Mouse (Mus musculus) forebrain, embryonic 16.5 days (tissue): Measurements from ENCODE around the gene Gm44511. TPM values are rescaled to one million over a fixed set of nuclear protein-coding genes. Genes with fewer than 3 reads are reported as not detected.

Experiments used
- ATAC-seq: fragments of 200-750 bp; cut with Nextera tagmentation; 2 replicates; pipeline ENCODE4 v1.8.0; 2017; ENCODE audit warnings: mild to moderate bottlenecking, moderate library complexity
- H3K27ac ChIP-seq: fragments of 300-500 bp; sonication (generic); 2 replicates; pipeline ENCODE4 v1.5.1; 2014; ENCODE audit warnings: low read length, control low read depth
- H3K27me3 ChIP-seq: fragments of 300-500 bp; sonication (generic); replicated peaks from 2 replicates; pipeline ENCODE4 v1.6.1; 2014; ENCODE audit warnings: low read length; ENCODE audit not compliant: control insufficient read depth, insufficient read depth
- H3K36me3 ChIP-seq: fragments of 300-500 bp; sonication (generic); 2 replicates; pipeline ENCODE4 v1.6.1; 2014; ENCODE audit not compliant: control insufficient read depth, insufficient read depth
- H3K4me1 ChIP-seq: fragments of 300-500 bp; sonication (generic); replicated peaks from 2 replicates; pipeline ENCODE4 v1.6.1; 2014; ENCODE audit warnings: low read length; ENCODE audit not compliant: control insufficient read depth, insufficient read depth
- H3K4me2 ChIP-seq: fragments of 300-500 bp; sonication (generic); 2 replicates; pipeline ENCODE4 v1.6.1; 2014; ENCODE audit warnings: mild to moderate bottlenecking, low read length, control low read depth
- H3K4me3 ChIP-seq: fragments of 300-500 bp; sonication (generic); replicated peaks from 2 replicates; pipeline ENCODE4 v1.5.1; 2014; ENCODE audit warnings: mild to moderate bottlenecking, low read length, control low read depth
- H3K9ac ChIP-seq: fragments of 300-500 bp; sonication (generic); replicated peaks from 2 replicates; pipeline ENCODE4 v1.6.1; 2014; ENCODE audit warnings: low read depth, low read length, control low read depth
- H3K9me3 ChIP-seq: fragments of 300-500 bp; sonication (generic); 2 replicates; pipeline ENCODE4 v1.6.1; 2016; ENCODE audit warnings: low read length; ENCODE audit not compliant: control insufficient read depth
- WGBS: fragments of 180-500 bp; shearing (Covaris S2); extraction: QIAGEN DNeasy Blood & Tissue Kit; methylation state at CpG from one replicate; pipeline ENCODE4 v1.1.7; 2014; 5-methylcytosine and 5-hydroxymethylcytosine counted together
- polyA plus RNA-seq: library from polyadenylated mRNA; unstranded; fragments of >200 nt; fragmentation: Nextera tagmentation; extraction: Ambion mirVana; gene quantifications from 2 replicates; pipeline ENCODE4 v1.2.1, GENCODE M21; 2015

The Gm44511 gene
- polyA plus RNA-seq, 1 experiment from 2014 or later, result not detected

DNA sequence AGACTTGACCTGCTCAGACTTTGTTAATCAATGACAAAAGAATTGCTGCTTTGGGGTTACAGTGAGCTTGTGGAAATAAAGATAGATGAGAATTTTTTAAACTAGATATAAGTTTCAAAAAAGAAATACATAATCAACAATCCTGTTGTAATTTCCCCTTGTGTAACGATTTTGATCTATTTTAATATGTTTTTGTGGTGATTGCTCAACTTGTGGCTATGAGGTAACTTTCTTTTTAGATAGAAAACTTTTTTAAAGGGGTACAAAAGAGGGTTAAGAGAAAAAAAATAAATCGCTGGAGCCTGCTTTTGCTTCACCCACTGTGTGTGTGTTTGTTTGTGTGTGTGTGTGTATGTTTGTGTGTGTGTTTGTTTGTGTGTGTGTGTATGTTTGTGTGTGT is 25.0 kb upstream of the Gm44511 start:
- WGBS, result 91% methylated on average over 2 of the region's 2 CpGs
- no peaks in the 10 kb centered on the region for H3K27me3 ChIP-seq

DNA sequence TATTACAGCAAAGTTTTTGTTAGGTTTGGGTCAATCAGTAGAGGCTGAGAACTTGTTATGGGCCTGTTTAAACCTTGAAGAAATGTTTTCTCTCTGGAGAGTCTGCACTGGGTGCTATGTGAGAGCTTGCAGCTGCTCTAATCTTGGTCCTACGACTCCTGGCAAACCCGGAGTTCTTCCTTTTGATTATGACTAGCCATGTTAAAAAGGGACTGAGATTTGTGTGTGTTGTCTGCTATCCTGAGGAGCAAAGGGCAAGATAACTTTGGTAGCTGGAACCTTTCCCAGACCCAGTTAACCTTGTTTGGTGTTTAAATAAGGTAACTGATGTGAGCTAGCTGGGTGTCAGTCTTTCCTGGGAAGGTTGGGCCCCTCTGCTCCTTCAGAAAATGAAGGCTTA is 24.6 kb upstream of the Gm44511 start:
- Histone ChIP-seq H3K4me3 (no peak overlapping the region), H3K36me3 (no peaks in the 10 kb centered on the region), H3K9ac (no peak overlapping the region), H3K27me3 (no peaks in the 10 kb centered on the region), H3K4me2 (no peak overlapping the region), H3K27ac (no peak overlapping the region), H3K9me3 (no peaks in the 10 kb centered on the region), H3K4me1 (no peaks in the 10 kb centered on the region; the same call in 1 of the 2 replicates)
- WGBS, result 79% methylated on average over 2 of the region's 2 CpGs
- ATAC-seq, result no peak

More for the DNA sequence above, 25.0 kb upstream of the Gm44511 start:
- H3K27ac ChIP-seq, result no peak overlapping the region
- H3K4me1 ChIP-seq, result no peaks in the 10 kb centered on the region; the same call in 1 of the 2 replicates
- no peak overlapping the region for H3K4me2 ChIP-seq
- no peak for ATAC-seq
- no peaks in the 10 kb centered on the region for H3K9me3 ChIP-seq
- H3K4me3 ChIP-seq, result no peak overlapping the region
- H3K9ac ChIP-seq, result no peak overlapping the region
- no peaks in the 10 kb centered on the region for H3K36me3 ChIP-seq

DNA sequence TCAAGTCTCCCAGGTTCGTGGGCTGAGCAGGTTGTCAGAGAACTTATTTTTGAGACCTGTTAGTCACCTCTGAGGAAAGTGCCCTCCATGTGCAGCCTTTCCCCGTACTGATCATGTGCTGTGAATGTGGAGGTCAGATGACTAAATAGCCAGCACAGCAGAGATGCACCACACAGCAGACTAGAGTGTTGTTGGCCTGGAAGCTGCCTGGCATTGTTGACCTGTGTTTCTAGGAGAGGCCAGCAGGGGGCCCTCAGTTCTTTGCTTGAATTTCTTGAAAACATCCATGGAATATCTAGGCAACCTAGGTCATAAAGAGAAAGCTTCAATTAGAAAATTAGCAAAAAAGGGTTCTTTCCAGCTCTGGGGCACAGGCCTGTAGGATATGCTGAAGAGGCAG is 23.8 kb upstream of the Gm44511 start:
- H3K9ac ChIP-seq, result no peak overlapping the region
- H3K4me2 ChIP-seq, result no peak overlapping the region
- no peaks in the 10 kb centered on the region for H3K27me3 ChIP-seq
- no peaks in the 10 kb centered on the region for H3K36me3 ChIP-seq
- H3K27ac ChIP-seq, result no peak overlapping the region
- peak; percentile 22; the same call in 1 of the 2 replicates for ATAC-seq
- no peaks in the 10 kb centered on the region; the same call in 1 of the 2 replicates for H3K4me1 ChIP-seq
- 64% methylated on average over 2 of the region's 2 CpGs for WGBS
- H3K4me3 ChIP-seq, result no peak overlapping the region
- no peaks in the 10 kb centered on the region for H3K9me3 ChIP-seq

DNA sequence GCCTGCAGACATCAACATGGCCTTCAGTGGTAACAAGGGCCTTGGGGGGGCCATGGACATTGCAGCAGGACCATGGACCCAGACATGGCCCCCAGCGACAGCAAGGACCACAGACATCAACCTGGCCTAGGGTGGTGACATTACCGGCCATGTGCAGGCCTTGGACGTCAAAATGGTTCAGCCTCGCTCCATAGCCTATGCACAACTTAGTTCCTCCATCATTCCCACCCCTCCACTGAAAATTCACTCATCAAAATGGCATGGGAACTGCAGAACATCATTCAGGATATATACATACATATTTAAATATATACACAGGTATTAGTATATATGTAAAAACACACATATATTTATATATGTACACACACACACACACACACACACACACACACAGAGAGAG is 21.3 kb upstream of the Gm44511 start:
- H3K4me3 ChIP-seq, result no peak overlapping the region
- no peaks in the 10 kb centered on the region for H3K27me3 ChIP-seq
- no peak overlapping the region for H3K4me2 ChIP-seq
- no peak overlapping the region for H3K9ac ChIP-seq
- H3K36me3 ChIP-seq, result no peaks in the 10 kb centered on the region
- H3K9me3 ChIP-seq, result no peaks in the 10 kb centered on the region
- H3K27ac ChIP-seq, result no peak overlapping the region
- 86% methylated on average over 4 of the region's 4 CpGs for WGBS
- H3K4me1 ChIP-seq, result peaks cover 8% of the 10 kb centered on the region
- ATAC-seq, result no peak

DNA sequence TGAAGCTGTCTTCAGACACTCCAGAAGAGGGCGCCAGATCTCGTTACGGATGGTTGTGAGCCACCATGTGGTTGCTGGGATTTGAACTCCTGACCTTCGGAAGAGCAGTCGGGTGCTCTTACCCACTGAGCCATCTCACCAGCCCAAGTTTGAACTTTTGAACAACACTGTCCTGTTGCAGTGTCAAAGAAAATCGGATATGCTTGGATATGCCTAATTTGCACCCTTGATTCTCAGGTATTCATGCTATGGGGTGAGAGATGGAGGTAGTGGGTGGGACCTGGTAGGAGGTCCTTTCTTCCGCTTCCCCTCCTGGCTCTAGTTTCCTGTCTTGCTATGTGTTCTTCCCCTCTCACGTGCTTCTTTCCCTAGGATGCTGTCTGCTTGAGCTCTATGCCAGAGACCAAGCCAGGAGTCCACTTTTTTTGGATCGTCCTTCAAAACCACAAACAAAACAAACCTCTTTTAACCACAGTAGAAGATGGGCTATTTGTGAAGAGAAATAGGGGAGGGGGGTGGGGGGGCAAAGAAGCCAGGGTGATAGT is 20.0 kb upstream of the Gm44511 start:
- 68% methylated on average over 6 of the region's 9 CpGs for WGBS
- H3K27ac ChIP-seq, result no peak overlapping the region
- H3K4me1 ChIP-seq, result peaks cover 16% of the 10 kb centered on the region
- H3K36me3 ChIP-seq, result no peaks in the 10 kb centered on the region
- H3K4me2 ChIP-seq, result no peak overlapping the region
- H3K27me3 ChIP-seq, result no peaks in the 10 kb centered on the region
- no peak for ATAC-seq
- H3K9me3 ChIP-seq, result no peaks in the 10 kb centered on the region
- no peak overlapping the region for H3K9ac ChIP-seq
- no peak overlapping the region for H3K4me3 ChIP-seq

DNA sequence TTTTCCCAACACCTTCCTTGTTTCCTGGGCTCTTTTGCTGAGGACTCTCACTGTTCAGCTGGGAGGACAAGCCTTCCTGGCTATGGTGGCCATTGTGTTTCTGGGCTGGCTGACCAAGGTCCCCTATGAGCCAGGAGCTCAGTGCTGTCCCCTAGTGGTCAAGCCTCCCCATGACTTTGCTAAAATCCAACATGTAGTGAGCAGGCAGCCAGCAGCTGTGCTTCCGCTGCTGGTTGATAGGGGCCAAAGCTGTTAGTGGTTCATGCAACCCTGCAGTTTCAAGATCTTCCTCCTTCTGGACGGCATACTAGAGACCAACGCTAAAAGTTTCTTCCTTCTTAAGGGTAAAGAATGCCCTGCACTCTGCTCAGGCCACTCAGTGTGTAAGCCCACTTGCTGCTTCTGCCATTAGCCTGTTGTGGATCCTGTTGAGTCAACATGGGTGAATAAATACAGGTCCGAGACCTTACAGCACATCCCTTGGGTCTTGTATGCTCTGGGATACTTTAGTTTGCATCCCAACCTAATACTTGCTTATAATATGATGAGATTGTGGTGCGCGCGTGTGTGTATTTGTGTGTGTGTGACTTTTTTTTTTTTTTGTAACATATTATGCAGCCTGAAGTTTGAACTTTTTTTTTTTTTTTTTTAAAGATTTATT is 19.3 kb upstream of the Gm44511 start:
- no peak overlapping the region for H3K4me2 ChIP-seq
- no peak overlapping the region for H3K4me3 ChIP-seq
- peaks cover 16% of the 10 kb centered on the region for H3K4me1 ChIP-seq
- no peaks in the 10 kb centered on the region for H3K27me3 ChIP-seq
- no peak overlapping the region for H3K27ac ChIP-seq
- H3K9ac ChIP-seq, result no peak overlapping the region
- H3K9me3 ChIP-seq, result no peaks in the 10 kb centered on the region
- H3K36me3 ChIP-seq, result no peaks in the 10 kb centered on the region
- WGBS, result 28% methylated on average over 7 of the region's 7 CpGs
- no peak for ATAC-seq

DNA sequence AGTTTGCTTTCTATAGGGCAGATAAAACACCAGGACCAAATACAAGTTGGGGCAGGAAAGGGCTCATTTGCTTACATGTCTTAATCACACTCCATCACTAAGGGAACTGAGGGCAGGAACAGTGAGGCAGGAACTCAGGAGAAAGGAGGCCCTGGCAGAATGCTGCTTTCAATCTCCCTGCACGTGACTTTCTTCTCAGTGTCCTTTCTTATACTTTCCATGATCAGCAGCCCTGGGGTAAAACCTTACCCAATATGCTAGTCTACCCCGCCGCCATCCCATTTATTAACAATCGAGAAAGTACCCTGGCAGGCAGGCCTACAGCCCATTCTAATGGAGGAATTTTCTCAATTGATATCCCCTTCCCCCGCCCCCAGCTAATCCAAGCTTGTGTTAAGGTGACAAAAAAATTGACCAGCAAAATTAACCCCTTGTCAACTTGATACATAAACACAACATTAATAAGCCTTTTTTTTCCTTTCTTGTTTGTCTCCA is 18.5 kb upstream of the Gm44511 start:
- Histone ChIP-seq H3K27ac (no peak overlapping the region), H3K4me3 (no peak overlapping the region; the same call in 1 of the 2 replicates), H3K9ac (no peak overlapping the region; the same call in 1 of the 2 replicates), H3K27me3 (no peaks in the 10 kb centered on the region), H3K9me3 (no peaks in the 10 kb centered on the region), H3K36me3 (no peaks in the 10 kb centered on the region), H3K4me1 (peaks cover 20% of the 10 kb centered on the region), H3K4me2 (peak overlapping the region; percentile 71)
- ATAC-seq, result no peak
- WGBS, result 61% methylated on average over 5 of the region's 5 CpGs

DNA sequence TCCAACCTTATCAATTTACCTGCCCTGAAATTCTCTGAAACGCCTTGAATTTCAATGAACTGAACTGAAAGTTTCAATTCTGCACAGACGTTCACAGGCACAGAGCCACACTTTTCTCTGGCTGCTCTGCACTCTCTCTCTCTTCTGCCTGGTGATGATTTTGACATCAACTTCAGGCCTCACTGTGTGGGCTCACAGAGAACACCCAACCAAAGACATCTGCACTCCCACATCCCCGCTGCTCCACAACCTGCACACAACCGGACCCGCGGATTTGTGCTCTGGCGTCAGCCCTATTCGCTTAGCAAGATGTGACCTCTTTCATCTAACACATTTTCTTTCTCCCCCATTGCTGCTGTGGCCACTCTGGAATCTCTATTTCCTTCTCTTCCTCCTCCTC is 18.0 kb upstream of the Gm44511 start:
- Histone ChIP-seq H3K9ac (peak overlapping the region; percentile 44; the same call in 1 of the 2 replicates), H3K4me2 (peak overlapping the region; percentile 71), H3K27me3 (no peaks in the 10 kb centered on the region), H3K4me1 (peaks cover 22% of the 10 kb centered on the region), H3K36me3 (no peaks in the 10 kb centered on the region), H3K4me3 (peak overlapping the region; percentile 94), H3K9me3 (no peaks in the 10 kb centered on the region), H3K27ac (peak overlapping the region; percentile 28; the same call in 1 of the 2 replicates)
- no peak for ATAC-seq
- 25% methylated on average over 8 of the region's 8 CpGs for WGBS

DNA sequence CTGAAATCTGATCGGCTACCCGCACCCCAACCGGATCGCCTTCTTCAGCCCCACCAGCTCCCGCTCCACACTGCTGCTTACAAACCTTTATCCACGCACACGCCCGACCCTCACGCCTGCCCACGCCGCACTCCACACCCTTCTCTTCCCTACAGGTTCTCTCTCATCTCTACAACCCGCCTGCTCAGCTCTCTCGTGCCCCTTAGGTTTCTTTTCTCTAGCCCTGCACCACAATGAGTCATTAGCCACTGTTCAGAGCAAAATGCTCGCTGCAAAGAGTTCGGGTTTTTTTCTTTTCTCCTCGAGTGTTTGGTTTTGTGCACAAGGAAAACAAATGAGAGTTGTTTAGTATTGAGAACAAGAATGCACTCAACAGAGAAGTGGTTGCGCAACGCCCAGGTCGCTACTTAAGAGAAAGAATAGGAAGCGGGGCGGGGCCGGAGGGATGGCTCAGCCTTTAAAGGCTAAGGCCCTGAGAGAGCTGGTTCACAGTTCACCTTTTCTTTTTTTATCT is 17.4 kb upstream of the Gm44511 start:
- Histone ChIP-seq H3K4me3 (peak overlapping the region; percentile 94), H3K27me3 (no peaks in the 10 kb centered on the region), H3K9me3 (no peaks in the 10 kb centered on the region), H3K4me2 (peak overlapping the region; percentile 71), H3K27ac (peak overlapping the region; percentile 89), H3K9ac (peak overlapping the region; percentile 71), H3K4me1 (peaks cover 22% of the 10 kb centered on the region), H3K36me3 (no peaks in the 10 kb centered on the region)
- peak; percentile 54 for ATAC-seq
- WGBS, result 0% methylated on average over 22 of the region's 22 CpGs
